Mouse (Mus musculus) erythroblast, adult 5-6 weeks (primary cell): Measurements from ENCODE around the gene Il1rl1. TPM values are rescaled to one million over a fixed set of nuclear protein-coding genes. Genes with fewer than 3 reads are reported as not detected.

Experiments used
- ATAC-seq: replicated peaks from 2 replicates; pipeline ENCODE4 v1.8.0; 2016; ENCODE audit warnings: moderate number of reproducible peaks, mild to moderate bottlenecking, moderate TSS enrichment, inconsistent platforms; ENCODE audit not compliant: poor library complexity, low FRiP score, severe bottlenecking
- total RNA-seq, 2 experiments: library from RNA; stranded (forward) in 1 of 2; stranded (reverse) in 1 of 2; fragments of 150-400 nt in 1 of 2; fragments of 200-764, 138-1000 nt in 1 of 2; gene quantifications; 2 replicates each; pipeline versions ENCODE4 v1.2.3 to v1.2.4; 2015 to 2017; ENCODE audit warnings: low replicate concordance in 2 of 2

Gene Il1rl1
- total RNA-seq, 2 experiments from 2014 or later: 12.1 to 15.3 TPM

DNA sequence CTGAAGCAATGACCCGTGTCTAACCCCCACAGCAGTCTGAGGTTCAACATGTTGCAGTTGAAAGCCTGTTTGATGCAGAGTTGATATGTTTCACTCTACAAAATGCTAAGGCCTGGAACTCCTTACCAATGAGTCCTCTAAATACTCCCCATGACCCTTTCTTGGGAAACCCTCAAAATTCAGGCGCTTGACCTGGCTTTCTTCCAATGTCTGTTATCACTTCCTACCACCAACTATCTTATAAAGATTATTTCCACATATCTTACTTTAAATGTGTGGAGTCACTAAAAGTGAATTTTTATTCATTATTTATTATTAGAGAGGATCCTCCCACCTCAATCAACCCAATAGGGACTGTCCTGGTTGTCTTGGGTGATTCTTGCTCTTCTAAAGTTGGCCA is 2.8 kb downstream of the Il1rl1 start:
- no peak for ATAC-seq

GRCm38 (mm10) chr1:40435936-40436335 is 6.6 kb downstream of the Il1rl1 start:
- ATAC-seq: no peak

- no peak for ATAC-seq
Measured at GRCm38 (mm10) chr1:40437340-40437739, 8.0 kb downstream of the Il1rl1 start.

DNA sequence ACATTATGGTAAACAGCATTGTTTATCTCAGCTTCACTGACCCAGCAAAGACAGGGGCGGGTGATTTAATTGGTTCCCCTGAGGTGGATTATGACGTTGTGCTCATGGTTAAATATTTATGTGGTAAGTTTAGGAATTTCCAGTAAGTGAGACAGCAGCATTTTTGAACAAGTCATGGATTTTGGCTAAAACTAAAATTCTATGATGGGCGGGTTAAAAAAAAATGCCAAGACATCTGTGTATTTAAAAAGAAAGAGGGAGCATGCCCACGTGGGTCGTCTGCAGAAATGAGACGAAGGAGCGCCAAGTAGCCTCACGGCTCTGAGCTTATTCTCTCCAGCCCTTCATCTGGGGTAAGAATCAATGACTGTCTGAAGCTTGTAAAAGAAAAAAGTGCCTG is 10.1 kb downstream of the Il1rl1 start:
- ATAC-seq: no peak

GRCm38 (mm10) chr1:40444800-40445199 is 15.4 kb downstream of the Il1rl1 start:
- ATAC-seq: no peak

DNA sequence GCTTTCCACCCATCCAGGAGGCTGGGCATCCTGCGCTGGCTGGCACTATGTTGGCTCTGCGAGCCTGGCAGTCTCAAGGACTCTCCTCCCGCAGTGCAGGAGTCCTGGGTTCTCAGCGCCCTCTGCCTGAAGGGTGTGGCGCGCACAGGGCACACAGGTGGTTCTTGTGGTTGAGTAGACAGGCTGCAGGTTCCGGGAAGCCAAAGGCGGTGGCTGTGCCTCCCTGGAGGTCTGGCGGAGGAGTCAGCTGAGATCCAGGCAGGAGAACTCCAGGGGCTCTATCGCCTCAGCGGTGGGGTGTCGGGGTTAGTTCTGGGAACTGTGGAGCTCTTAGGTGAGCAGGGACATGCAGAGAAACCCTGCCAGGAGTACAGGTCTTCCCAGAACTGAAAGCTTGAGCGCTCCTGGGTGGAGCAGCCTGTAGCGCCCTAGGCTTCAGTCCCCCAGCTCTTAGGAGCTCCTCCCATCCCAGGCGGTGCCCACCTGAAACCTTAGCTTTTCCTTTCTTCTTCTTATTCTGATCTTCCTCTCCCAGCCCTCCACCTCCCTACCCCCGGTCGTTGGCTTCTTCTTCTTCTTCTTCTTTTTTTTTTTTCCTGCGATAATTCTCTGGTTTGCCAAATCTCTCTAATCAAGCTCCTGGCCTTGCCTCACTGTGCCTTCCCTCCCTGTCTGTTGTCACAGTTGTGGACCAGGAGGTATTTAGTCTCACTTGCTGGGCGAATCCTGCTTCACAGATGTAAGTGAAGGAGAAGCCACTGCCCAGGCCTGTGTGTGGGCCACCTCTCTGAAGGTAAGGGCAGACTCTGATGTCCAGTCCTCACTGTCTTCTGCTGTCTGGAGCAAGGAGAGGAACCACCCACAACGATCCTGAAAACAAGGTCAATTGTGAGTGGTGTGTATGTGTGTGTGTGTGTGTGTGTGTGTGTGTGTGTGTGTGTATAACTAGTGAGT is 36.4 kb downstream of the Il1rl1 start, which contains the start of gene Il18r1:
TSS of gene Il18r1 (plus strand) at position 76 of the 954 bp plus-strand sequence.
- ATAC-seq: no peak

GRCm38 (mm10) chr1:40467306-40467705 is 37.9 kb downstream of the Il1rl1 start:
- no peak for ATAC-seq

GRCm38 (mm10) chr1:40468805-40469204 is 39.4 kb downstream of the Il1rl1 start:
- ATAC-seq: no peak

- no peak for ATAC-seq
Measured at GRCm38 (mm10) chr1:40469900-40470299, 40.5 kb downstream of the Il1rl1 start.

GRCm38 (mm10) chr1:40472401-40472800 is 43.0 kb downstream of the Il1rl1 start:
- ATAC-seq: no peak

GRCm38 (mm10) chr1:40473640-40474039 is 44.3 kb downstream of the Il1rl1 start:
- no peak for ATAC-seq

DNA sequence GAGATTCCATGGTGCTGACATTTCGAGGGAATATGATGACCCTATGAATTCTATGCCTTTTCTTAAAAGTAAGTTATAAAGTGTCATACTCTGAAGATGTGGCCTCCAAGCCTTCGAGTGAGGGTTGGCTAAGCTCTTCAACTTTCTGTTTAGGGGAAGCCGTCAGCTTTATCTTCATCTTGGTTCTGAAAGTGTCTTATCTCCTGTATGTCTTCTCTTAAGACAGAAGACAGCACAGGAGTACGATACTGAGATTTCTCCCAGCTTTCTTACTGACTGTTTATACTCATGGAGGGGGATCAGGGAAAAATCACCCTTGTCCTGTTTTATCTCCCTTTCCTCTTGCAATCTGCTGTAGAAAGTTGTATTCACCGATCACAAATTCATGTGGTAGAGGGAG is 45.0 kb downstream of the Il1rl1 start:
- no peak for ATAC-seq

GRCm38 (mm10) chr1:40475697-40476096 is 46.3 kb downstream of the Il1rl1 start:
- ATAC-seq: no peak

- no peak for ATAC-seq
Measured at GRCm38 (mm10) chr1:40476756-40477155, 47.4 kb downstream of the Il1rl1 start.

DNA sequence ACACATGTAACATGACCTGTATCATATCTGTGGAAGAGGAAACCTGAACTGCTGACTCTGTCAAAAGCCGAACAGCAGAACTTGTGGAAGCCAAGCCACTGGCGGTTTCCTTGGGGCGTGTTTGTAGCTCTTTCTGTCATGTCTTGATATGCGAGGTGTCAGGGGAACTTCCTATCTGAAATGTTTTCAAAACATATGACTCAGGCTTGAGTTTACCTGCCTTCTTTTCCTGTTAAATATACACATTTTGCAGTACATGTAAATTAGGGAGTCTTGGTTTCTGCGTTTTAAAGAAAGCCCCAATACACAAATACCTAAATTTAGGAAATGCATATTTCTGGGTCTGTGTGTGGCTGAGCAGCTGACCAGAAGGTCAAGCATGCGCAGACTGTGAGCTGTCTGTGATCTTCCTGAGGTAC is 50.1 kb downstream of the Il1rl1 start:
- ATAC-seq: no peak

DNA sequence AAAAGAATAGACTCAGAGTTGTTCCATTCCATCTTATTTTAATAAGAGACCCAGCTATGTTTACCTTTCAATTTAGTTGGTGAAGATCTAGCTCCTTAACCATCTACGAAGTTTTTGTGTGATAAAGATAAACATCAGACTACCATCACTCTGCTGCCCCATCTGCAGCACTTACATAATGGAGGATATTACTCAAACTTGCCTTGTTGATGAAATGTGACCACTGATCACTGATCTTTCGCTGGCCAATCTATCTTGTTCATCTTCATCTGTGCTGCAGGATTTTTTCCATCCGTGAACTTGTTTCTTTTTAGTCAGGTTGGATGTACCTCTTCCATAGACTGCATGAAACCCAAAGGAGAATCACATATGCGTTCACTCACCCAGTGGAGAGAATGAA is 65.2 kb downstream of the Il1rl1 start:
- no peak for ATAC-seq

DNA sequence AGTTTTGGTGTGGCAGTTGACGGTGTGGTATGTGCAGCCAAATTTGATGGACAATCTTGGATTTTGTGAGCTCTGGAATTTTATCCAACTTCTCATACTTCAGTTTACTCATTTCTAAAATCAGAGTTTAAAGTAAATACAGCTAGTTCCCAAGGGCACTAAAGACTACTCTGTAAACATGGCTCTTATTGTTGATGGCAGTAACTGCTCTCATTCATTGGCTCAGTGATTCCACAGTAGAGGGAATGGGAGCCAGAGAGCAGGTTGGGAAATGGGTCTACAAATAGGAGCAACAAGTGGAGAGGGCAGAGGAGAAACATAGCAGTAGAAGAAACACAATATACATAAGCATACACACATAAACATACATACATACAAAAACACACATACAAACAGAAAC is 70.3 kb downstream of the Il1rl1 start:
- ATAC-seq: no peak

DNA sequence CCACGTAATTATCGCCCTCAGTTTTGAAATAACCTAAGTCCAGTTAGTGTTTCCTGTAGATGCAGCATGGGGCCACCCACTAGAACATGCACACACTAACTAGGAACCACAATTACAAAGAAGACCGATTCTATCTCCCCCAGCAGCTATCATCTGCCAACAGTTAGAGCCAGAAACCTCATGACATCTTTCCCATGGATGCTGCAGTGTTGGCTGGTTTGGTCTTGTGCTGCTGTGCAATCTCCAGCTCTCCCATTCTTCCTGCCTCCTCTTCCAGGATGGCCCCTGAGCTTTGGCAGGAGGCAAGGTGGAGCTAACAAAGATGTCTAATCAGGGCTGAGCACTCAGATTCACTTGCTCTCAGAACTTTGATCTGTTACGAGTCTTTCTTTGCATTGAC is 71.8 kb downstream of the Il1rl1 start:
- ATAC-seq: no peak

- no peak for ATAC-seq
Measured at GRCm38 (mm10) chr1:40501546-40502398, 72.4 kb downstream of the Il1rl1 start.

GRCm38 (mm10) chr1:40504548-40504947 is 75.2 kb downstream of the Il1rl1 start:
- no peak for ATAC-seq
